Comparison of ENCODE assay signal across 9 mouse cellular contexts in genomic region chr8:70766571-70767440, GRCm38 (mm10). TPM values are rescaled to one million over a fixed set of nuclear protein-coding genes. Genes with fewer than 3 reads are reported as not detected.
A peak's percentile ranks its signal among the peaks of the same experiment; 100 is the strongest.
DNase-seq lines count a peak whose midpoint lies in the region; ATAC-seq and TF ChIP-seq lines count a peak whose summit lies in the region.
"Had no signal": no experiment of that assay in that cellular context is flagged by ENCODE, and none has a peak within 500 bp of the region (broad histone marks: within the 10 kb centered on the region; RNA-seq: fewer than 3 reads in every experiment).

No protein-coding gene starts in this region.

- H3K27me3 ChIP-seq in intestine, embryonic 15.5 days (replicated peaks): no peaks in the 10 kb centered on the region
- H3K27me3 ChIP-seq in liver, postnatal 0 days (ENCODE audit: insufficient read depth, low read length): no peaks in the 10 kb centered on the region
- no peaks in the 10 kb centered on the region for H3K27me3 ChIP-seq in neural tube, embryonic 14.5 days (ENCODE audit: control insufficient read depth, insufficient read depth, low read length)
- H3K27me3 ChIP-seq: Patski had no signal

- no peaks in the 10 kb centered on the region for H3K9me3 ChIP-seq in intestine, embryonic 15.5 days
- no peaks in the 10 kb centered on the region for H3K9me3 ChIP-seq in liver, postnatal 0 days (ENCODE audit: low read length)
- no peaks in the 10 kb centered on the region for H3K9me3 ChIP-seq in neural tube, embryonic 14.5 days (ENCODE audit: control insufficient read depth, low read length)

- intact Hi-C loops in left cerebral cortex, adult 2 months (cut with DNase I): no loop called here

- H3K4me1 ChIP-seq in intestine, embryonic 15.5 days (replicated peaks): peaks cover 39% of the 10 kb centered on the region
- peaks cover 64% of the 10 kb centered on the region for H3K4me1 ChIP-seq in liver, postnatal 0 days (ENCODE audit: insufficient read depth)
- peaks cover 3% of the 10 kb centered on the region; the same call in 1 of the 2 replicates for H3K4me1 ChIP-seq in neural tube, embryonic 14.5 days (ENCODE audit: control insufficient read depth, insufficient read depth, low read length)

- TF ChIP-seq CTCF in left cerebral cortex, adult 2 months (IDR thresholded peaks at IDR 0.05): no peak
- no peak for TF ChIP-seq CTCF in liver, postnatal 0 days (IDR thresholded peaks at IDR 0.05; ENCODE audit: low read depth)

- H3K4me2 ChIP-seq in intestine, embryonic 15.5 days (replicated peaks): peak overlapping the region; percentile 94
- peak overlapping the region; percentile 84 for H3K4me2 ChIP-seq in liver, postnatal 0 days (ENCODE audit: low read depth, low read length)
- H3K4me2 ChIP-seq in neural tube, embryonic 14.5 days (ENCODE audit: low read depth, low read length): peak overlapping the region; percentile 42; the same call in 1 of the 2 replicates

- no peak overlapping the region for H3K27ac ChIP-seq in left cerebral cortex, adult 2 months
- peak overlapping the region; percentile 89 for H3K27ac ChIP-seq in intestine, embryonic 15.5 days
- peak overlapping the region; percentile 66 for H3K27ac ChIP-seq in liver, postnatal 0 days (ENCODE audit: low read depth)
- no peak overlapping the region for H3K27ac ChIP-seq in neural tube, embryonic 14.5 days (ENCODE audit: low read depth, low read length)

- 10% methylated on average over 21 of the region's 21 CpGs for WGBS in intestine, embryonic 15.5 days
- WGBS in liver, postnatal 0 days (ENCODE audit: insufficient replicate concordance): 15% methylated on average over 21 of the region's 21 CpGs
- 9% methylated on average over 21 of the region's 21 CpGs for WGBS in neural tube, embryonic 14.5 days

- H3K4me3 ChIP-seq in left cerebral cortex, adult 2 months: peak overlapping the region; percentile 28
- peak overlapping the region; percentile 56 for H3K4me3 ChIP-seq in intestine, embryonic 15.5 days (replicated peaks)
- peak overlapping the region; percentile 48 for H3K4me3 ChIP-seq in liver, postnatal 0 days (ENCODE audit: low read depth, low read length)
- H3K4me3 ChIP-seq in neural tube, embryonic 14.5 days (ENCODE audit: low read depth, low read length): no peak overlapping the region

- peaks cover 33% of the 10 kb centered on the region for H3K36me3 ChIP-seq in intestine, embryonic 15.5 days
- peaks cover 19% of the 10 kb centered on the region for H3K36me3 ChIP-seq in liver, postnatal 0 days (replicated peaks; ENCODE audit: insufficient read depth, low read length)
- peaks cover 40% of the 10 kb centered on the region for H3K36me3 ChIP-seq in neural tube, embryonic 14.5 days (ENCODE audit: control insufficient read depth, insufficient read depth, low read length)

- DNase-seq in left cerebral cortex, adult 2 months (ENCODE audit: extremely low spot score in 1 of 2, low spot score in 2 of 2): no peak
- DNase-seq in left cerebral cortex, adult 9 months (ENCODE audit: low spot score in 2 of 2): no peak
- DNase-seq in cerebellum, postnatal 25 days: peak; percentile 61 to 71
- DNase-seq in gastrocnemius, postnatal 25 days: peak; percentile 79
- peak; percentile 82 for DNase-seq in liver, postnatal 0 days
- no peak for DNase-seq in right cerebral cortex, postnatal 36 days (ENCODE audit: low spot score in 2 of 2)

- H3K9ac ChIP-seq in intestine, embryonic 15.5 days: peak overlapping the region; percentile 70
- peak overlapping the region; percentile 70 for H3K9ac ChIP-seq in liver, postnatal 0 days (replicated peaks)
- peak overlapping the region; percentile 39 for H3K9ac ChIP-seq in neural tube, embryonic 14.5 days (replicated peaks; ENCODE audit: low read depth, low read length)

- ATAC-seq in intestine, embryonic 15.5 days: peak; percentile 70
- ATAC-seq in liver, postnatal 0 days: peak; percentile 22; the same call in 1 of the 2 replicates
- ATAC-seq in neural tube, embryonic 14.5 days (ENCODE audit: low read depth): no peak
- ATAC-seq: Patski had no signal

- no peak for TF ChIP-seq EP300 in liver, postnatal 0 days (IDR thresholded peaks at IDR 0.05; ENCODE audit: low read depth)

RNA-seq across cellular contexts. Expression of gene Mpv17l2, which starts 6.1 kb away (rescaled TPM):
- total RNA-seq in left cerebral cortex, adult 2 months (2021): 10 to 100 TPM; 33.3 to 35.7 TPM
- 10 to 100 TPM; 19.6 to 25.6 TPM for total RNA-seq in gastrocnemius, postnatal 25 days (2021)
- polyA plus RNA-seq in intestine, embryonic 15.5 days (2015; fragmentation: Nextera tagmentation; extraction: Ambion mirVana): 59.1 and 72.6 TPM in 2 replicates
- polyA plus RNA-seq in liver, postnatal 0 days (2015; fragmentation: Nextera tagmentation; extraction: Ambion mirVana): 36.3 and 39.9 TPM in 2 replicates
- polyA plus RNA-seq in neural tube, embryonic 14.5 days (2014; fragmentation: Nextera tagmentation; extraction: Ambion mirVana): 36.5 and 41.2 TPM in 2 replicates

RNA-seq across cellular contexts. Expression of gene Pik3r2, which starts 9.7 kb away (rescaled TPM):
- 100 to 1,000 TPM; 159 to 160 TPM for total RNA-seq in left cerebral cortex, adult 2 months (2021)
- total RNA-seq in gastrocnemius, postnatal 25 days (2021): 10 to 100 TPM; 13.1 to 18.7 TPM
- 53.1 and 55.3 TPM in 2 replicates for polyA plus RNA-seq in intestine, embryonic 15.5 days (2015; fragmentation: Nextera tagmentation; extraction: Ambion mirVana)
- 8.9 and 9.0 TPM in 2 replicates for polyA plus RNA-seq in liver, postnatal 0 days (2015; fragmentation: Nextera tagmentation; extraction: Ambion mirVana)
- polyA plus RNA-seq in neural tube, embryonic 14.5 days (2014; fragmentation: Nextera tagmentation; extraction: Ambion mirVana): 72.2 and 75.6 TPM in 2 replicates

RNA-seq across cellular contexts. Expression of gene Rab3a, which starts 12.3 kb away (rescaled TPM):
- total RNA-seq in left cerebral cortex, adult 2 months (2021): 100 to 1,000 TPM; 808 to 835 TPM
- total RNA-seq in gastrocnemius, postnatal 25 days (2021): 10 to 100 TPM; 40.0 to 40.4 TPM
- 24.0 and 26.0 TPM in 2 replicates for polyA plus RNA-seq in intestine, embryonic 15.5 days (2015; fragmentation: Nextera tagmentation; extraction: Ambion mirVana)
- 3.2 and 3.3 TPM in 2 replicates for polyA plus RNA-seq in liver, postnatal 0 days (2015; fragmentation: Nextera tagmentation; extraction: Ambion mirVana)
- polyA plus RNA-seq in neural tube, embryonic 14.5 days (2014; fragmentation: Nextera tagmentation; extraction: Ambion mirVana): 570 and 690 TPM in 2 replicates

RNA-seq across cellular contexts. Expression of gene Mast3, which starts 38.0 kb away (rescaled TPM):
- total RNA-seq in left cerebral cortex, adult 2 months (2021): 100 to 1,000 TPM; 369 to 386 TPM
- total RNA-seq in gastrocnemius, postnatal 25 days (2021): 1 to 10 TPM; 2.4 to 3.4 TPM
- 13.2 and 16.8 TPM in 2 replicates for polyA plus RNA-seq in intestine, embryonic 15.5 days (2015; fragmentation: Nextera tagmentation; extraction: Ambion mirVana)
- 5.2 and 6.0 TPM in 2 replicates for polyA plus RNA-seq in liver, postnatal 0 days (2015; fragmentation: Nextera tagmentation; extraction: Ambion mirVana)
- 20.2 and 23.4 TPM in 2 replicates for polyA plus RNA-seq in neural tube, embryonic 14.5 days (2014; fragmentation: Nextera tagmentation; extraction: Ambion mirVana)

RNA-seq across cellular contexts. Expression of gene Il12rb1, which starts 41.4 kb away (rescaled TPM):
- under 1 TPM; 0.77 to 0.82 TPM for total RNA-seq in left cerebral cortex, adult 2 months (2021)
- total RNA-seq in gastrocnemius, postnatal 25 days (2021): not detected
- 0.29 and 0.40 TPM in 2 replicates for polyA plus RNA-seq in intestine, embryonic 15.5 days (2015; fragmentation: Nextera tagmentation; extraction: Ambion mirVana)
- 0.19 and 0.25 TPM in 2 replicates for polyA plus RNA-seq in liver, postnatal 0 days (2015; fragmentation: Nextera tagmentation; extraction: Ambion mirVana)
- polyA plus RNA-seq in neural tube, embryonic 14.5 days (2014; fragmentation: Nextera tagmentation; extraction: Ambion mirVana): not detected in 2 replicates

Comparison
In these comparisons a context has a peak if more than half of its experiments do, and no peak if none do; other contexts are left out.
1. DNase-seq: peak in cerebellum, postnatal 25 days (2 of 2), gastrocnemius, postnatal 25 days (single experiment) and liver, postnatal 0 days (single experiment); none in left cerebral cortex, adult 2 months (0 of 2), left cerebral cortex, adult 9 months (0 of 2) and right cerebral cortex, postnatal 36 days (0 of 2).
2. H3K27ac ChIP-seq: peak in intestine, embryonic 15.5 days (single experiment) and liver, postnatal 0 days (single experiment); none in left cerebral cortex, adult 2 months (single experiment) and neural tube, embryonic 14.5 days (single experiment).
3. H3K4me2 ChIP-seq: peak in every context shown above with its lines; median percentile 94 in intestine, embryonic 15.5 days; 84 in liver, postnatal 0 days; 42 in neural tube, embryonic 14.5 days.
4. RNA of gene Rab3a, which starts 12.3 kb away (polyA plus RNA-seq): 570 to 690 TPM in neural tube, embryonic 14.5 days; 24.0 to 26.0 TPM in intestine, embryonic 15.5 days and 3.2 to 3.3 TPM in liver, postnatal 0 days; every median in the first group is over 10 times any median in the second.
5. Peak in every context shown above with its lines, with median percentiles within 50 percentile points of each other: H3K9ac ChIP-seq.